Mouse (Mus musculus) heart, postnatal 0 days (tissue): ENCODE data around the gene B3glct. TPM values are rescaled to one million over a fixed set of nuclear protein-coding genes. Genes with fewer than 3 reads are reported as not detected.

Experiments used
- ATAC-seq: fragments of 200-750 bp; cut with Nextera tagmentation; 2 replicates; pipeline ENCODE4 v1.8.0; 2017; ENCODE audit warnings: low read depth, moderate number of reproducible peaks, moderate library complexity; ENCODE audit not compliant: insufficient read depth
- DNase-seq: peaks from one replicate; pipeline ENCODE4 v3.0.0-alpha.2; 2016; ENCODE audit warnings: low spot score
- H3K27ac ChIP-seq: fragments of 300-500 bp; sonication (generic); 2 replicates; pipeline ENCODE4 v1.5.1; 2014; ENCODE audit warnings: low read depth, mild to moderate bottlenecking
- H3K27me3 ChIP-seq: fragments of 300-500 bp; sonication (generic); 2 replicates; pipeline ENCODE4 v1.6.1; 2014; ENCODE audit warnings: low read length, mixed read lengths; ENCODE audit not compliant: control insufficient read depth, insufficient read depth
- H3K36me3 ChIP-seq: fragments of 300-500 bp; sonication (generic); replicated peaks from 2 replicates; pipeline ENCODE4 v1.6.1; 2014; ENCODE audit warnings: low read length, mixed read lengths; ENCODE audit not compliant: control insufficient read depth, insufficient read depth
- H3K4me1 ChIP-seq: fragments of 300-500 bp; sonication (generic); 2 replicates; pipeline ENCODE4 v1.6.1; 2014; ENCODE audit warnings: antibody characterized with exemption; ENCODE audit not compliant: control insufficient read depth, insufficient read depth
- H3K4me2 ChIP-seq: fragments of 300-500 bp; sonication (generic); 2 replicates; pipeline ENCODE4 v1.6.1; 2014; ENCODE audit warnings: low read depth, mild to moderate bottlenecking, low read length, moderate library complexity
- H3K4me3 ChIP-seq: fragments of 300-500 bp; sonication (generic); 2 replicates; pipeline ENCODE4 v1.5.1; 2014; ENCODE audit warnings: low read depth, low read length
- H3K9ac ChIP-seq: fragments of 300-500 bp; sonication (generic); replicated peaks from 2 replicates; pipeline ENCODE4 v1.6.1; 2014; ENCODE audit warnings: low read depth, low read length, mixed read lengths
- H3K9me3 ChIP-seq: fragments of 300-500 bp; sonication (generic); replicated peaks from 2 replicates; pipeline ENCODE4 v1.6.1; 2016; ENCODE audit warnings: low read length; ENCODE audit not compliant: control insufficient read depth
- CTCF ChIP-seq: IDR thresholded peaks from 2 replicates; pipeline ENCODE4 v1.5.1; 2016; ENCODE audit warnings: antibody characterized with exemption, control low read depth, low read depth
- EP300 ChIP-seq: IDR thresholded peaks from 2 replicates; pipeline ENCODE4 v1.6.1; 2016; ENCODE audit warnings: antibody characterized with exemption, low read depth
- WGBS: fragments of 180-500 bp; shearing (Covaris S2); extraction: QIAGEN DNeasy Blood & Tissue Kit; methylation state at CpG from one replicate; pipeline ENCODE4 v1.1.7; 2014; 5-methylcytosine and 5-hydroxymethylcytosine counted together
- polyA plus RNA-seq: library from polyadenylated mRNA; unstranded; fragments of >200 nt; fragmentation: Nextera tagmentation; extraction: Ambion mirVana; gene quantifications from 2 replicates; pipeline ENCODE4 v1.2.1, GENCODE M21; 2015
- total RNA-seq: library from RNA; depleted of rRNA; stranded (reverse); fragments of >200 nt; gene quantifications from 2 replicates; pipeline ENCODE4 v1.2.3, GENCODE M21; 2014; ENCODE audit warnings: low replicate concordance; rRNA removed

B3glct gene
- total and polyA plus RNA-seq, 2 experiments from 2014 or later: 5.7 to 12.2 TPM

- Histone ChIP-seq H3K4me3 (no peak overlapping the region), H3K9me3 (no peaks in the 10 kb centered on the region), H3K36me3 (no peaks in the 10 kb centered on the region), H3K27ac (no peak overlapping the region), H3K4me2 (no peak overlapping the region), H3K27me3 (no peaks in the 10 kb centered on the region), H3K9ac (no peak overlapping the region), H3K4me1 (no peaks in the 10 kb centered on the region)
- ATAC-seq: no peak
- TF ChIP-seq CTCF: no peak
- TF ChIP-seq EP300: no peak
- DNase-seq: no peak
- WGBS: 33% methylated on average over 6 of the region's 6 CpGs
Measured at GRCm38 (mm10) chr5:149811835-149812234, 133.8 kb downstream of the B3glct start.

Other genes with a start within 250 kb of the B3glct start
- 0.62 TPM in 1 of 2 replicates, not detected in the other for gene Tex26, start 238.6 kb upstream of the B3glct start, total RNA-seq
- gene Tex26, start 238.6 kb upstream of the B3glct start, polyA plus RNA-seq: 0.08 and 0.18 TPM in 2 replicates
- gene Wdr95, start 149.6 kb upstream of the B3glct start, total RNA-seq: not detected in 2 replicates
- 0.19 TPM in 1 of 2 replicates, not detected in the other for gene Wdr95, start 149.6 kb upstream of the B3glct start, polyA plus RNA-seq
- 4.7 and 5.2 TPM in 2 replicates for gene Hsph1, start 41.9 kb upstream of the B3glct start, total RNA-seq
- gene Hsph1, start 41.9 kb upstream of the B3glct start, polyA plus RNA-seq: 8.7 and 9.7 TPM in 2 replicates